In the genomic region with DNA sequence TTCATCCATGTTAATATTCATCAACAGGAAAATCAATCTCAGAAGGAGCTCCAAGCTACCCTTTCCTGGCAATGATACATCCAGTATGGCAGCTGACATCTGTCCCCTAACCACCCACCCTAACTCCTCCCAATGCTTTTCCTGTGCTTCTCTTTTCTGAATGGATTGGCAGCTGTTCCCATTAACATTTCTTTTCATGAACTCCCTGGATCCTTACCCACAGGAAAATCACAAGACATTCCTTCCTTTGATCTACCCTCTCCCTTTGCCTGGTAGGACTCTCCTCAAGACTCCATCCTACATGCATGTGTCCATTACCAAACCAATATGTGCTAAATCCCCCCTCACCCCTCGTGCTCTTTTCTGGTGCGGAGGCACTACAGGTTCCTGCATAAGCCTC, we compare ENCODE assay signal across 25 mouse cellular contexts.
DNase-seq lines count a peak whose midpoint lies in the region; ATAC-seq and TF ChIP-seq lines count a peak whose summit lies in the region.
"Had no signal": no experiment of that assay in that cellular context is flagged by ENCODE, and none has a peak within 500 bp of the region (broad histone marks: within the 10 kb centered on the region; RNA-seq: fewer than 3 reads in every experiment).

No protein-coding gene starts in this region.

- no peak for TF ChIP-seq CTCF in E14TG2a.4 (conservative IDR thresholded peaks at IDR 0.05; ENCODE audit: low read length)

- 0 out of 2 replicates have a peak overlapping the region, but pooled peaks have one; percentile 10 for H3K4me3 ChIP-seq in E14TG2a.4 (replicated peaks; ENCODE audit: low read length)
- H3K4me3 ChIP-seq: forebrain, embryonic 10.5 days; heart, adult 2 months; heart, embryonic 10.5 days; hindbrain, embryonic 12.5 days; hindbrain, embryonic 15.5 days had no signal

- DNase-seq in ES-CJ7 (ENCODE audit: low read depth, low spot score): peak; percentile 83
- DNase-seq in brain, adult 2 months (ENCODE audit: low read depth, low spot score): peak; percentile 14
- DNase-seq in kidney, postnatal 4 days: no peak
- no peak for DNase-seq in right cerebral cortex, postnatal 10 days (ENCODE audit: low spot score in 2 of 2)
- DNase-seq: adrenal gland, adult 8-10 months; B cell, adult 2 months; cerebellum, adult 18-20 months; cerebellum, adult 9-10 months; cerebellum, postnatal 14 days; forebrain, postnatal 0 days; gastrocnemius, postnatal 25 days; heart, adult 2 months; kidney, adult 2 months had no signal

- no peaks in the 10 kb centered on the region for H3K36me3 ChIP-seq in E14TG2a.4 (ENCODE audit: insufficient read depth, low read length)
- H3K36me3 ChIP-seq: forebrain, embryonic 10.5 days; G1E; heart, embryonic 10.5 days; hindbrain, embryonic 12.5 days; hindbrain, embryonic 15.5 days had no signal

- no peaks in the 10 kb centered on the region for H3K27me3 ChIP-seq in E14TG2a.4 (ENCODE audit: insufficient read depth, low read length)
- H3K27me3 ChIP-seq: CH12.LX; hindbrain, embryonic 12.5 days; hindbrain, embryonic 15.5 days; Patski had no signal

- no peak for ATAC-seq in frontal cortex, adult (ENCODE audit: low TSS enrichment)
- ATAC-seq: activated CD4-positive, CD25-positive, alpha-beta regulatory T cell, adult 4 months; forebrain, embryonic 14.5 days; forebrain, postnatal 0 days; intestine, postnatal 0 days; Patski had no signal

- H3K4me1 ChIP-seq in E14TG2a.4 (replicated peaks; ENCODE audit: low read depth, low read length): peaks cover 54% of the 10 kb centered on the region
- H3K4me1 ChIP-seq: hindbrain, embryonic 15.5 days had no signal

- H3K9me3 ChIP-seq in E14TG2a.4 (ENCODE audit: low read length): peaks cover 21% of the 10 kb centered on the region; the same call in 1 of the 2 replicates
- H3K9me3 ChIP-seq: forebrain, embryonic 10.5 days; G1E; heart, embryonic 10.5 days; hindbrain, embryonic 12.5 days; hindbrain, embryonic 15.5 days had no signal

Comparison
In these comparisons a context has a peak if more than half of its experiments do, and no peak if none do; other contexts are left out.
1. DNase-seq: peak in ES-CJ7 (single experiment) and brain, adult 2 months (single experiment); none in kidney, postnatal 4 days (0 of 2) and right cerebral cortex, postnatal 10 days (0 of 2).